Mouse (Mus musculus) stomach, embryonic 14.5 days (tissue): Measurements from ENCODE around the gene Gm49380. TPM values are rescaled to one million over a fixed set of nuclear protein-coding genes. Genes with fewer than 3 reads are reported as not detected.
A peak's percentile ranks its signal among the peaks of the same experiment; 100 is the strongest.
"Not testable (repeated sequence)": the region's sequence is repeated elsewhere in the genome, so short reads cannot be mapped to it uniquely, and the experiment has no call there.

ENCODE experiments used
- ATAC-seq: fragments of 200-750 bp; cut with Nextera tagmentation; 2 replicates; pipeline ENCODE4 v1.8.0; 2017; ENCODE audit warnings: low read depth, moderate TSS enrichment; ENCODE audit not compliant: insufficient number of reproducible peaks, insufficient read depth, low FRiP score
- H3K27ac ChIP-seq: fragments of 300-500 bp; sonication (generic); 2 replicates; pipeline ENCODE4 v1.5.1; 2014; ENCODE audit warnings: mild to moderate bottlenecking, low read length, moderate library complexity, mixed read lengths
- H3K27me3 ChIP-seq: fragments of 300-500 bp; sonication (generic); 2 replicates; pipeline ENCODE4 v1.6.1; 2014; ENCODE audit warnings: low read length, control low read depth, mixed read lengths; ENCODE audit not compliant: control insufficient read depth, insufficient read depth
- H3K36me3 ChIP-seq: fragments of 300-500 bp; sonication (generic); 2 replicates; pipeline ENCODE4 v1.6.1; 2014; ENCODE audit warnings: mild to moderate bottlenecking, control low read depth, low read length, moderate library complexity, mixed read lengths; ENCODE audit not compliant: control insufficient read depth, insufficient read depth
- H3K4me1 ChIP-seq: fragments of 300-500 bp; sonication (generic); 2 replicates; pipeline ENCODE4 v1.6.1; 2014; ENCODE audit warnings: low read length, control low read depth, mixed read lengths; ENCODE audit not compliant: control insufficient read depth, insufficient read depth
- H3K4me2 ChIP-seq: fragments of 300-500 bp; sonication (generic); replicated peaks from 2 replicates; pipeline ENCODE4 v1.6.1; 2014; ENCODE audit warnings: low read depth, low read length, control low read depth
- H3K4me3 ChIP-seq: fragments of 300-500 bp; sonication (generic); 2 replicates; pipeline ENCODE4 v1.5.1; 2014; ENCODE audit warnings: low read depth, low read length, control low read depth
- H3K9ac ChIP-seq: fragments of 300-500 bp; sonication (generic); replicated peaks from 2 replicates; pipeline ENCODE4 v1.6.1; 2014; ENCODE audit warnings: low read depth, mild to moderate bottlenecking, control low read depth, low read length, moderate library complexity, mixed read lengths
- H3K9me3 ChIP-seq: fragments of 300-500 bp; sonication (generic); 2 replicates; pipeline ENCODE4 v1.6.1; 2016; ENCODE audit warnings: low read depth, low read length, control low read depth; ENCODE audit not compliant: control insufficient read depth
- WGBS: fragments of 180-500 bp; shearing (Covaris S2); extraction: QIAGEN DNeasy Blood & Tissue Kit; methylation state at CpG from one replicate; pipeline ENCODE4 v1.1.7; 2014; 5-methylcytosine and 5-hydroxymethylcytosine counted together
- polyA plus RNA-seq: library from polyadenylated mRNA; unstranded; fragments of >200 nt; fragmentation: Nextera tagmentation; extraction: Ambion mirVana; gene quantifications from 2 replicates; pipeline ENCODE4 v1.2.1, GENCODE M21; 2014

The Gm49380 gene
- polyA plus RNA-seq, 1 experiment from 2014 or later = 0.52 TPM

- 54% methylated on average over 5 of the region's 5 CpGs for WGBS
- Histone ChIP-seq H3K4me1 (no peaks in the 10 kb centered on the region), H3K9ac (no peak overlapping the region), H3K27me3 (no peaks in the 10 kb centered on the region), H3K36me3 (no peaks in the 10 kb centered on the region), H3K4me3 (no peak overlapping the region), H3K27ac (no peak overlapping the region), H3K9me3 (no peaks in the 10 kb centered on the region), H3K4me2 (no peak overlapping the region)
- no peak for ATAC-seq
Observed at GRCm38 (mm10) chr9:44119011-44119410, 5.7 kb upstream of the Gm49380 start.

GRCm38 (mm10) chr9:44116182-44116581 is 2.9 kb upstream of the Gm49380 start:
- ATAC-seq = no peak
- no peaks in the 10 kb centered on the region for H3K27me3 ChIP-seq
- H3K4me1 ChIP-seq = no peaks in the 10 kb centered on the region
- no peak overlapping the region for H3K4me2 ChIP-seq
- H3K4me3 ChIP-seq = no peak overlapping the region
- H3K27ac ChIP-seq = no peak overlapping the region
- 88% methylated on average over 4 of the region's 4 CpGs for WGBS
- H3K9me3 ChIP-seq = no peaks in the 10 kb centered on the region
- no peak overlapping the region for H3K9ac ChIP-seq
- H3K36me3 ChIP-seq = no peaks in the 10 kb centered on the region

DNA sequence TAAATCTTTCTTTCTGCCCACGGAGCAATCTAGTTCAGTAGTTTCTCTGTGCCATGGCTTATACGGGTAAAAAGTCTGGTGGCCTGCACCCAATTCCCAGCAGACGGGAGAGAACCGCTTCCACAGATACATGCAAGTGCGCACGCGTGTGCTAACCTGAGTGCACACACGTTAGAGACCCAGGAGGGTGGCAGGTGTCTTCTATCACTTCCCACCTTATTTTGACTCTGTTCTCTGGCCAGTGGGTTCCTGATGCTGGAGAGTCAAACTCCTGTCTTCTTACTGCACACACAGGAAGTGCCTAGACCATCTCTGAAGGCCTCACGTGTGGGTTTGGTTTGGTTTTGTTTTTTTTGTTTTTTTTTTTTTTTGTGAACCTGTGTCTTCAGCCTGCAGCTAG is 2.3 kb upstream of the Gm49380 start:
- Histone ChIP-seq H3K9me3 (no peaks in the 10 kb centered on the region), H3K9ac (no peak overlapping the region), H3K4me1 (peaks cover under 1% of the 10 kb centered on the region; the same call in 1 of the 2 replicates), H3K4me2 (no peak overlapping the region), H3K27ac (no peak overlapping the region), H3K36me3 (no peaks in the 10 kb centered on the region), H3K27me3 (no peaks in the 10 kb centered on the region), H3K4me3 (no peak overlapping the region)
- WGBS = 83% methylated on average over 9 of the region's 9 CpGs
- no peak for ATAC-seq

- Histone ChIP-seq H3K9ac (no peak overlapping the region), H3K27ac (no peak overlapping the region), H3K9me3 (no peaks in the 10 kb centered on the region), H3K4me2 (no peak overlapping the region), H3K36me3 (no peaks in the 10 kb centered on the region), H3K27me3 (no peaks in the 10 kb centered on the region), H3K4me1 (peaks cover 12% of the 10 kb centered on the region), H3K4me3 (no peak overlapping the region)
- ATAC-seq = no peak
- 75% methylated on average over 2 of the region's 2 CpGs for WGBS
Observed at GRCm38 (mm10) chr9:44114453-44114852, 1.2 kb upstream of the Gm49380 start.

DNA sequence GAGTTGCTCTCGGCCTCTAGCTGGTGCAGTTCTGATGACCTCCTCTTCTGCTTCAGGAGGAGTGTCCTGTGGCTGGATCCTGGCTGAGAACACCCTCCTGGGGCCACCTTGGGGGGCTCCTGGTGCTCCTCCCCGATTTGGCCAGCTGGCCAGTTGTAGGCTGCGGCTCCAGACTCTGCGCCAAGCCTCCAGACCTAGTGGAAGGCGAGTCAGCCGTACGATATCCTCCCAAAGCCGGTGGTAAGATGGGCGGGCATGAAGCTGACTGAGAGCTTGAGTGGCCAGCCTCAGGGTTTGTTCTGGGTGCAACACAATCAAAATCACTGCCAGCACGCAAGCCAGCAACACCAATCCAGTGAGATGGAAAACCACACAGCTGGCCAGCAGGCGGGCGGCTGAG is 1.4 kb downstream of the Gm49380 start:
- H3K4me3 ChIP-seq, H3K27ac ChIP-seq, ATAC-seq, H3K9ac ChIP-seq, H3K36me3 ChIP-seq, H3K27me3 ChIP-seq, H3K9me3 ChIP-seq: not testable (repeated sequence)
- H3K4me2 ChIP-seq = peak overlapping the region; percentile 46
- 63% methylated on average over 10 of the region's 12 CpGs for WGBS
- H3K4me1 ChIP-seq = peaks cover 36% of the 10 kb centered on the region

GRCm38 (mm10) chr9:44109360-44110095 is 3.8 kb downstream of the Gm49380 start:
- ATAC-seq = no peak

GRCm38 (mm10) chr9:44108269-44109055 is 4.8 kb downstream of the Gm49380 start:
- Histone ChIP-seq H3K36me3 (peaks cover 10% of the 10 kb centered on the region), H3K9ac (no peak overlapping the region), H3K4me3 (no peak overlapping the region; the same call in 1 of the 2 replicates), H3K4me2 (peak overlapping the region; percentile 30; the same call in 1 of the 2 replicates), H3K27me3 (no peaks in the 10 kb centered on the region), H3K27ac (no peak overlapping the region; the same call in 1 of the 2 replicates), H3K4me1 (peaks cover 44% of the 10 kb centered on the region), H3K9me3 (no peaks in the 10 kb centered on the region)
- no peak for ATAC-seq
- 82% methylated on average over 31 of the region's 31 CpGs for WGBS

More at GRCm38 (mm10) chr9:44109360-44110095, 3.8 kb downstream of the Gm49380 start:
- peaks cover 10% of the 10 kb centered on the region for H3K36me3 ChIP-seq
- WGBS = 17% methylated on average over 9 of the region's 9 CpGs
- 0 out of 2 replicates have a peak overlapping the region, but pooled peaks have one; percentile 7 for H3K27ac ChIP-seq
- peak overlapping the region; percentile 5; the same call in 1 of the 2 replicates for H3K4me3 ChIP-seq
- H3K9ac ChIP-seq = no peak overlapping the region
- no peaks in the 10 kb centered on the region for H3K9me3 ChIP-seq
- H3K4me2 ChIP-seq = peak overlapping the region; percentile 30
- H3K27me3 ChIP-seq = no peaks in the 10 kb centered on the region
- H3K4me1 ChIP-seq = peaks cover 44% of the 10 kb centered on the region

- Histone ChIP-seq H3K4me1 (peaks cover 44% of the 10 kb centered on the region), H3K4me3 (no peak overlapping the region; the same call in 1 of the 2 replicates), H3K9me3 (no peaks in the 10 kb centered on the region), H3K9ac (no peak overlapping the region), H3K36me3 (peaks cover 10% of the 10 kb centered on the region), H3K27me3 (no peaks in the 10 kb centered on the region), H3K4me2 (peak overlapping the region; percentile 30; the same call in 1 of the 2 replicates), H3K27ac (peak overlapping the region; percentile 59; the same call in 1 of the 2 replicates)
- WGBS = 46% methylated on average over 25 of the region's 25 CpGs
- ATAC-seq = no peak
Observed at GRCm38 (mm10) chr9:44107557-44108179, 5.6 kb downstream of the Gm49380 start.
